Mouse (Mus musculus): ENCODE measurements at regions not wholly inside any gene's neighbourhood (a gene's known extent, or its start where the extent isn't known, plus 50 kb on each side); places are given as distances from the start of the nearest gene placed in this dataset.
A peak's percentile ranks its signal among the peaks of the same experiment; 100 is the strongest.

DNA sequence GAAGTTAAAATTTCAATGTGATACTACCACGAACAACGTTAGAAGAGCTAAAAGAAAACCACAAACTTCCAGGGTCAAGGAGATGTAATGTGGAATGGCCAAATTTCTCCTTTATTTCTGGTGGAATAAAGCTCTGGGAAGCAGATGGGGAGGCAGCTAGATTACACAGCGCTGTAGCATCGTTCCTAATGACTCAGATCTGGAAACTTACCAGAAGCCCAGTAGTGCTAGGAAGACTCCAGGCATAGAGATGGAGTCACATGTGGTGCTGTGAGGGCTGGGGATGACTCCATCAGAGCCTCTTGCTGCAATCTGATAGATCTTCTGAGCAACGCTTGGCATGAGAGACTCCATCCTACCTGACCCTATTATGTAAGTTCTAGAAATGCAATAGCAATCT lies 136.4 kb upstream of the Myt1l start:
- DNase-seq (ENCODE audit: low spot score): no peak

DNA sequence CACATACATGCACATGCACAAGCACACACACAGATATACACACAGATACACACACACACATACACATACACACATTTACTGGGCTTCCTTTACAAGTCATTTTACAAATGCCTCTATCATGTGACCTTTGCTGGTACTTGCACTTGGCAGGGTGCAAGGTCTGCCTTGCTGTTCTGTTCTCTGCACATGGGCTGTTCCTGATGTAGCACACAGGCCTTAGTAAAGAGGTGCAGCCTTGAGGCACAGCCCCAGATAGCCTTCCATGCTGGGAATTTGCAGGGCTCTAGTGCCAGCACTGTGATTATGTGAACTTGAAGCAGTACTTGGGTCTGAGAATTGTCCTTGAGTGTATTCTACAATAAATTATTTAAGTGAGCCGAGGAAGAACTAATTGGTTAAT lies 133.9 kb upstream of the Myt1l start:
- no peak for DNase-seq (ENCODE audit: low spot score)

DNA sequence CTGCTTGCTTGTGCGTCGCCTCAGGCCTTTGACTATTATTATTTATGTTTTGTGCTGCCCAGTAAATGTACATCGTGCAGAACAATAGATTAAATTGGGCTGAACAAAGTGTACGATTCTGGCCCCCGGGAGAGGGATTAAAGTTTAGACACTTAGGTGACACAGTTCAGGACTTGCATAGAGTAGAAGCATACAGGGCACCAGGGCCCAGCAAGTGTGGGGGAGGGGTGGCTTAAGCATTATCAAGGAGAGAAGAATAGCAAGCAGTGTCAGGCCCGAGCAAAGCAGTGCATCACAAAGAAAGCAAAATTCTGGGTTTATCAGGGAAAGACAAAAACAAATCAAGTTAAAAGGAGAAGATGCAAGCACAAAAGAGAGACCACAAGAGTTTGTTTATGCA lies 133.3 kb upstream of the Myt1l start:
- peak; percentile 4 for DNase-seq (ENCODE audit: low spot score)

DNA sequence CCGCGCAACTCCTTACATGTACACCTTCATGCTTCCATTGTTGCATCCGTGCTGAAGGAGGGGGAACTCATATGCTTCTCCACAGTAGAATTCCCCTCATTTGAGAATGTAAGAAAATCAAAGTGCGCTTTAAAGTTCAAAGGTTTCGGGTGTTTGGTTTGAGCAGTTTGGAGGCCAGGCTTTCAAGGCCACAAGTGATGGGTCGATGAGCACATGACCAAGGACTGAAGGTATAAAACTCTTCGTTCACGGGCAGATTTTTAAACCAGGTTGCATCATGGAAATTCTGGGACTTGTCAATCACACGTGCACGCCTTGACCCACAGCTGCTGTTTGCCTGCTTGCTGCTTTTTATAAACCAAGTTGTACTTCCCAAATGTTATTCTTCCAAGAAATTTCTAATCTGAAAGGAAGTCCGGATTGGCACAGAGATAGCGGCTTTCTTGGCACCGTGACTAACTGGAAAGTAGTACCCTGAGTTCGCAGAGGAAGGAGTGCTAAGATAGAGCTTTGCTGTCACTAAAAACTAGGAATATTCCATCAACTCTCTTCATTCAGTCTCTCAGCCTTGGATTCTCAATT lies 132.7 kb upstream of the Myt1l start:
- DNase-seq (ENCODE audit: low spot score): no peak

DNA sequence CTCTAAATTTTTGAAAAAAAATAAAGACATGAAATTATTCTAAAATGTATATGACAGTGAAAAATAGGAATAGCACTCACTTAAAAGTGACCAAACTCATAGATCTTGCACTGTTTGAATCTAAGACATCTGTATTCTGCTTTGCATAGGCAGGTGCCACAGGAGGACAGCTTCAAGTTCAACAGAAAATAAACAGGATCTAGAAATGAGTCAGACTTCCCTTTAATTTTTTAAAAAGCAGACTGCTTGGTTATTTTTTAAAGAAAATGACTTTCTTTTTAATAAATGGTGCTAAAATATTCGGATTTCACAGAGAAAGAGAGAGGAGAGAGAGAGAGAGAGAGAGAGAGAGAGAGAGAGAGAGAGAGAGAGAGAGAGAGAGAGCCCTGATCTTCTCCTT lies 123.8 kb upstream of the Myt1l start:
- no peak for DNase-seq (ENCODE audit: low spot score)

DNA sequence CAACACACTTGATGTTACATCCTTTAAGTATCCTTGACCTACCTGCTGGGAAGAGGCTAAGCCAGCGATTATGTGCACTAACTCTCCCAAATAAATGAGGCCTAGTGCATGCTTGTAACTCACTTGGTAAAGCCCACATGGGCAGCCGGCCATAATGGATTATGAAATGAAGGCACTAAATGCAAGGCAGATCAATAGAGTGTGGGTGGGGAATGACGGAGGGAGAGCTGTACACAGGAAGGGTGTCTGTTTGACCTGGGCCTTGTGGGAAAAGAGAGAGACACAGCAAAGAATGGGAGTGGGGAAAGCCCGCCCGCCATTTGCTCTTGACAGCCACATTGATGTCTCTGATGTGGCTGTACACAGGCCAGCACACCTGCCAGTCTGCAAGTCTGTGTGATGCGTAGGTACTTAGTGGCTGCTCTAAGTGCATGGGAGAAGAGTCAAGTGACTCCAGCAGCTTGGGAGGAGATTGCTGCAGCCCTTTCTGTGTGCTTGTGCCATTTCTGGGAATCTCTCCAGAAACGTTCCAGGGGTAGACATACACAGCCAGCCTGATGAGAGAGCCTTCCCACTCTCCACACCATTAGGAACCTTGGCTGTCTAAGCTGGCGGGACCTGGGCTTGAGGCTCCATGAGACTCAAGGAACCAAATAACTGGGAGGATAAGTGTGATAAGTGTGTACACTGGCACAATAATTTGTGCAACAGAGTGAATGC lies 118.7 kb upstream of the Myt1l start:
- no peak for DNase-seq (ENCODE audit: low spot score)

DNA sequence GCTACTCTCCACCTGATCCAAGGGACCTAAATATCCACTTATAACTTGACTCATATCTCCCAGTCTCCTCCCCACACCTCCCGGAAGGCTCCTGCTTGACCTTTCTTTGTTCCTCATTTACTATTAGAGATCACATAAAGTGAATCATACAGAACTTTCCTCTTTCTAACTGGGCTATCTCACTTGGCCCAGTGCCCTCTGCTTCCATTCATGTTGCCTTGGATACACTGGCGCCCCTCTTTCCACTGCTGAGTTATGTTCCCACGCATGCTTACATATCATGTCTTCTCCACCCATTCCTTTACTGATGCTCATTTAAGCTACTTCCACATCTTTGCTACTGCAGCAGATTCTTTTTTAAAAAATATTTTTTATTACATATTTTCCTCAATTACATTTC lies 94.2 kb upstream of the Myt1l start:
- DNase-seq (ENCODE audit: low spot score): no peak

DNA sequence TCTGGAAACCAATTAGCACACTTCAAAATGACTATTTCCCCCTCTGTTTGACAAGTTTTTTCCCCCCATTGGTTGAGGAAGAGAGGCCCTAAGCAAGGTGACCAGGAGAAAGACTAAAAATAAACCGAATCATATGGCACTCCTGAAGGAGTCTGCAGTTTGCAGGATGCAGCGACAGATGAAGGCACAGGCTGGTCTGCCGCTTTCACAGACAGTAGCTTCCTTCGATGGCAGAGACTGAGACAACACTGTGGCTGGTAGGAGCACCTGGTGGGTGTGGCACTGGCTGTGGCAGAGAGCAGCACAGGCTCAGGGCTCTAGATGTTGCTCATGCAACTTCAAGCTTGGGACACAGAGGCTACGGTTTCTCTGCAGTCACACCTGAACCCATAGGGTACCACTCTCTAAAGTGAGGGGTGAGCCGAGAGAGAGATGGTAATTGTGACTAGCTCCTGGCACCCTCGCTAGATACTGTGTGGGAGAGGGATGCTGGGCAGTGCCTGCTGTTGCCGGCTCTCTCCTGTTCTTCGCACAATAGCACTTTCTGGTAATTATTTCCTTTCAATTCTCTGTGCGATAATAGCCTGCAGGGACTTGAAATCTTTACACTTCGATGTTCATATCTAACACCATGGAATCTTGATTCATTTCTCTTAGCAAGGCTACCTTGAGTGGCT lies 88.7 kb upstream of the Myt1l start:
- no peak for DNase-seq (ENCODE audit: low spot score)

DNA sequence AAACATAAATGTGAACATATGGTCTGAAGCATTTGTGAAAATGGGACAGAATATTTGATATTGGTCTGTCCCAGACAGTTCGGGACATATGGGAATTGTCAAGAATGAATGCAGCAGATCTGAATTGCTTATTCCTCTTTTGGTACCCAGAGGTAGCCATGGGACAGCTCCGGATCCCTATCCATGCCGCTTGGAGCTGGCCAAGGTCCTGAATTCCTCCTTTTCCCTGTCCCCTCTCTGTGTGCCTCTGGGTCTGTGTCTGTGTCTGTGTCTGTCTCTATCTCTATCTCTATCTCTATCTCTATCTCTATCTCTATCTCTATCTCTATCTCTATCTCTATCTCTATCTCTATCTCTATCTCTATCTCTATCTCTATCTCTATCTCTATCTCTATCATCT lies 63.0 kb upstream of the Myt1l start:
- peak; percentile 42 for DNase-seq (ENCODE audit: low spot score)

All from yolk sac, embryonic 10.5 days (tissue).